Mouse (Mus musculus) v-Abl transformed pro-B cells (cell line): ENCODE measurements around the gene Gabpb2.

ENCODE experiments used
- in situ Hi-C, 2 experiments: fragments of 400-800 bp; cut with MboI; formaldehyde crosslinking; loops; one replicate each; pipeline ENCODE4 v1.15.1; 2025; ENCODE audit not compliant: unreplicated experiment in 2 of 2

Gene Gabpb2

DNA sequence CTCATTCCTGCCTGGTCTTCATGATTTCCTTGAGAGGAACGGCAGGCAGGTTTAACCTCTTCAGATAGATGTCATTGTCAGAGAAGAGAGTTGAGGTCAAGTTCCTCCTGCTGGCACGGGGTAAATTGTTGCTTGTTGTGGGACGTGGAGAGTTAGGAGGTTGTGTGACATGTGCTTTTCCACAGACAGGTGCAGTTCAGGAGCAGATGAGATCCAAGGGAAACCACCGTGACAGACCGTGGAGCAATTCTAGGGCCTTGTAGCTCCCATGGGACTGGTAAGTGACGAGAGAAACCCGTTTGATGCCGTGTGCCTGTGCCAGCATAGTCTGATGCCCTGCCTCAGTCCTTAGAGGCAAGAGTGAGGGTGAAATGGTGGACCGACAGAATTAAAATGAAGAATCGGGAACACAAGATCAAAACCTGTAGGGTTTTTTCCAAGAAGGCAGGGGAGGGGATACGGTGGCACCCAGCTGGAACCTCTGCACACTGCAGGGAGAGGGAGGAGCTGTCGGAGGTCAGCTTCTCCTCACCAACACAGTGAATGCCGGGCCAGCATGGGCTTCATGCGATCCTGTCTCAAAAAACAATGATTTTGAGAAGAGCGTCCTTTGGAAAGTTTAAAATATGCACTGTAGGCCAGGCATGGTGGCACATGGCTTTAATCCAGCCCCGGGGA lies 15.7 kb upstream of the Gabpb2 start:
- in situ Hi-C loops = no loop called here

DNA sequence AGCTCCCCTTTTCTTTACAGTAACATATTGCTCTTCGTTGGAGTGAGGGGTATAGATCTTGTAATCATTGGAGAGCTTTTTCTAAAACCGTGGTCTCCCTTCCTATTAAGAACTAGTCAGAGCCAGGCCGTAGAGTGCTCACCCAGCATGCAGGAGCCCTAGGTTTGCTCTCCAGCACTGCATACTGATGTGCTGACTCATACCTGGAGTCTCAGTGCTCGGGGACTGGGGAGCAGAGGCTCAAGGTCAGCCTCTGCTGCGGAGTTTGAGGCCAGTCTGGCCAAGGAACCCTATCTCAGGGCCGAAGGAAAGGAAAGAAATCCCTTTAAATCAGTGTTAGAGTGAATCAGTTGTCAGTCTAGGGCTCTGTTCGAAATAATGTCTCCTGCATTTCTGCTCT lies 15.1 kb upstream of the Gabpb2 start:
- in situ Hi-C loops = no loop called here

DNA sequence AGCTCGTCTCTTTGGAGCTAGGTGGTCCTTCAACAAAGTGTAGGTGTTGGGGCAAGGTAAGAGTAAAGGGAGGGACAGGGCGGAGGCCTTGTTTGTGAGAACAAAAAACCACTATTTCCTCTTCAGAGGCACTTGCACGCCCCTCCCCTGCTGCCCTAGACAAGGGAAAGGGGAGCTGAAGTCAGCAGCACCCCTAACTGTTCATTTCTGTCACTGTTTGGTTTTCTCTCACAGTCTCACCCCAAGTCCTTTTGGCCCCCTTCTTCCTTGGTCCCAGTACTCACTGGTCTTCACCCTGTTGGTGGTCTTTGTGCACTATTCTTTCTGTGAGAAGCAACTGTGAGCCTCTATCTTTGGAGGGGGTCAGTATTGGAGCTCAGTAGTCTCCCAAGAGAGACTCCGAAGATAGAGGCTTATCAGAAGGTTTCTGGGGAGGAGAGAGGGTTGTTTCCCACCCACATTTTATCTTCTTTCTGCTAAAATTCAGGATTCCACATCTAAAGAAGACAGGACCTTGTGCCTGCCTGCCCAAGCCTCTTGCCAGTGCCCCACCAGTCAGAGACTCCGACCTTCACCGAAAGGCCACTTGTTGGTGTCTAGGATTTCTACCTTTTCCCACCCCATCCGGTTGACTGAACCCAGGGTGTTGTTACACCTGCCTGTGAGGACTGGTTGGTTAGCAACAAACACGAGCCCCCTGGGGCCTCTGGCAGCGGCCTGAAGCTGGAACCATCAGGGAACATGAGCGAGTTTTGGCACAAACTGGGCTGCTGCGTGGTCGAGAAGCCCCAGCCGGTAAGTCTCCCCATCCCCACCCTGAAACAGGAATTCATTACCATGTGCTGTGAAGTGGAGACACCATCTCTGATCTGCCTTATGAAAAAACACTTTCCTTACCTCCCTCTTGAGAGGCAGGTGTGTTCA lies 13.8 kb upstream of the Gabpb2 start, which contains the start of gene Mllt11:
TSS of gene Mllt11 (minus strand) at position 874 of the 924 bp plus-strand sequence.
- in situ Hi-C loops = no loop called here

DNA sequence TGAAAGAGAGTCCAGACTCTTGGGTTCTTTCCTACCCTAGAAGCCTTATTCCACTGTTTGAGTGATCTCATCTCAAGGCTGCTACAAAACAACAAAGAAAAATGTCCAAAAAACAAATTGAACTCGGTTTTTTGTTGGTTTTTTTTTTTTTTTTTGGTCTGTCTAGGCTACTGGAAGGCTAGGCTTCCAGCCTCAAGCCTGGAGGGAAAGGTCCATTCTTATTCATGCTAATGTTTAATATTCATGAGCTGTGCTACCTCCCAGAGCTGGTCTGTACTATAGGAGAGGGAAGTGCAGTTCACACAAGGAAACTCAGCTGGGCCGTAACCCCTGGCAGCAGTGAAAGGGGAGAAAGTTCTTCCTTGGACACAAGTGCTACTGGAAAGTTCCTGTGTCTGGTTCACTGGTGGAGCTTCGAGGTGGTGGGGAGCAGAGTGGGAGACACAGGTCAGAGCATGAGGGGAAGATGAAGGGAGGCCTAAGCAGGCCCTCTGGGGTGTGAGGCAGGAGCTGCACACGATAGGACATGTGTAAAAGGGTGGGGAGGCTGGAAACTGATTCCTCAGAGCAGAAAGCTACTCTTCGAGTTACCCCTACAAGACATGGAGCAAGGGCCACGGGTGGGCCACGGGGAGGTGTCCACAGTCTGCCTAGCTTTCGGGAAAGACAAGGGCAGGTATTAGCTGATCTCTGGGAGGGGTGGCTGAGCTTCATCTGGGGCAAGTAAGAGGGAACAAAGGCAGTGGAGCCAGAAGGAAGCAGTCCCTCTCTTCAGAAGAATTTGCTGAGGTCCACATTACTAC lies 13.0 kb upstream of the Gabpb2 start:
- in situ Hi-C loops = no loop called here

DNA sequence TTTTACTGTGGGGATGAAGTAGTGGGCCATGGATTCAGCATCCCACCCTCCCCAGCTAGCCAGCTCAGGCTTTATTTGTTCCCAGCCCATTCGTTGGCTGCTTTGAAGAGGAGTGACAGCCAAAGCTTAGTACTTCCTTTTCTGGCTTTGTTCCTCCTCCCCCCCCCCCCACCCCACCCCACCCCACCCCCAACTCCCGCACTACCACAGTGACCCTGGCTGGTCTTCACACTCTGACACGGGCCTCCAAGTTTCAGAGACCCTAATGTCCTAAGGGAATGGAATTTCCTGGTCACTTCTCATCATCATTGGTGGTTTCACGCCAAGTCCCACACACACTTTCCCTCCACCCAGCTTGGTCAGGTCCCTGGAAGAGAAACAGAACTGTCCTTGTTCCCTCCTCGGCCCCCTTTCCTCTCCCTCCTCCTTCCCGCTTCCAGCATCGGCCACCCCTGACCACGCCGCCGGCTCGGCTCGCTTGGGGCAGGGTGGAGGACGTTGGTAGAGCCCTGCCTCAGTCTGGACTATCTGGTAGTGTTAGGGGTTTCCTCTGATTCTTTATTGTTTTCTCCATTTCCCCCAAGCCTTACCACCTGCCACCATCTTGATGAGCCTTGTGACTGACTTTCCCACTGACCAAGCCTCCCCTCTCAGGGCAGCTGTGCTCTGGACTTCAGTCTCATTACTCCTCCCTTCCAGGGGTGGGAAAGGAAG lies 12.2 kb upstream of the Gabpb2 start:
- in situ Hi-C loops = no loop called here

DNA sequence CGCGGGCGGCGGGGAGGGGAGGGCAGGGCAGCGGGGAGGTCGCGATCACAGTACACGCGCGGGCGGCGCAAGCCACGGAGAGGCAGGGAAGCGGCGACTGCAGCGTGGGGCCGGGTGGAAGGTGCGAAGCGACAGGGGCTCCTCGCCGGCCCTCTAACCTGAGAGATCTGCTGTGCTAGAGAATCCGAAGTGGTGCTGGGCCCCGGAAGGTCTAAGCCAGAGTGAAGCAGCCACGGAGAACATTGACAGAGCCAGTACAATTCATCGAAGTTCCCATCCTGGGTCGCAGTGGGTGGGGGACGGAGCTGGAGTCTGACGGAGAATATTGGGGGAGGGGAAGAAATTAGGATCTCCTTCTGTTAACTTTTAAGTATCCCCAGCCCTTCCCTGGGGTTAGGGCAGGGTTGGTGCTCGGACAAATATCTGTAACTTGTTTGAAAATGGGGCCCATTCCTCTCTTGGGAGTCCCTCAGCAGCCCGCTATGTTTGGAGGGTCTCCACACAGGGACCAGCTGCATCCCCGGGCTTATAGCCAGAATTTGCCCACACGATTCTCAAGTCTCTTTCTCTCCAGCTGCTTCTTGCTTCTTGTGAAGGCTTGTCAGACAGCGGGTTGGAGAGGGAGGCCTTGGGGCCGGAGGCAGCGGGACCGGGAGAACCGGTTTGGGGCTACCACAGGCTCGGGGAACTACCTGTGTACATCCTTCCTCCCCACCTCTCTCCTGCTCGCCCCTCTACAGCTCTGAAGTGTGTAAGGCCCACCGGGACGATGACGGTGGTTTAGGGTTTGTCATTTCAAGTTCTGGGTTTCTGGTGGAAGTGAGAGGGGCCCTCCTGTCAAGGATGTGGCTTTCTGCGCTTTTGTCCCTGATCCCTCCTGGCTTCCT lies 11.4 kb upstream of the Gabpb2 start:
- in situ Hi-C loops = no loop called here

DNA sequence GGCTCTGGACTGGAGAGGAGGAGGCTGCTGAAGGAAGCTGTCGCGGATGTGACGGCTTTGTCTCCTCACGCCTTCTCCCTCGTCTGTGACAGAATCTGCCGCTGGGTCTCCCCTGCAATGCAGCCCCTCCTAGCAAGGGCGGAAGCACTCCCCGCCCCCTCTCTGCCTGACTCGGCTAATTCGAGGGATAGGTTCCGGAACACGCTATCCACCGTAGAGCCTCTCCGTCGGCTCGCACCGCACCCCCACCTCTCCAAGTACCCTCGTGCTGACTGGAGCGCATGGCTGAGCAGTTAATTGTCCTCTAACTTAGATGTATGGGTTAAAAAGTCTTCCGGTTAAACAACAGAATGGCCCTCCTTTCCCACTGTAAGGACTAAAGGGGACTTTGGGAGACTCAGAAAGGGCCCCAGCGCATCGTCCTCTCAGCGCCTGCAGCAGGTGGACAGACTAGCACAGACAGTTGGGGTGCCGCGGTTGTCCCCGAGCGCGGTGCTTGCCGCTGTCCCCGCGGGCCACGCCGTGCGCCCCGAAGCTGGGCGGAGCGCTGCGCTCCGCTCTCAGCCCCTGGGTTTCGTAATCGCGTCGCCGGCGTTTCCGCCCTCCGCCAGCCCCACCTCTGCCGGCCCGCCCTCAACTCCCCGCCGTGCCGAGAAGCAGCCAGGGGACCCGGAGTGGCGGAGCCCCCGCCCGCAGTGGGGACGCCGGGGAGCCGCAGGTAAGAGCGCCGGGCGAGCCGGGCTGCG lies 10.6 kb upstream of the Gabpb2 start, which contains the start of gene Cdc42se1:
TSS of gene Cdc42se1 (plus strand) at position 585 of the 746 bp plus-strand sequence.
- in situ Hi-C loops = no loop called here

DNA sequence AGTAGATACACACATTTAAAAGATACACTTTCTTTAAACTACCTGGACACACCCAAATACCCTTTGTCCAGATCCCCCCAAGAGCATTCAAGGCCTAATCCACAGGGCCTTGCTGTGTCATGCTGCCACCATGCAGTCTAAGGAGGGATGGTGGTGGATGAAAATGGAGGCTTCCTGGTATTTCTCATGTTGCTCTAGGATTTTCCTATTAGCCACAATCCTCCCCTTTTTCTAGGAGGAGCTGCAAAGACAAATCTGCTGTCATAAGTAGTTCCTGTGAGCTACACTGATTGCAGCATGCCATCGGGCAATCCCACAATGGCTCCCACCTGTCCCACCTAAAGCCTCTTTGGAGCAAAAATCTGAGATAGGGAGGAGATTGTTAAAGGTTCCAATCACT lies 9.5 kb upstream of the Gabpb2 start:
- in situ Hi-C loops = no loop called here

DNA sequence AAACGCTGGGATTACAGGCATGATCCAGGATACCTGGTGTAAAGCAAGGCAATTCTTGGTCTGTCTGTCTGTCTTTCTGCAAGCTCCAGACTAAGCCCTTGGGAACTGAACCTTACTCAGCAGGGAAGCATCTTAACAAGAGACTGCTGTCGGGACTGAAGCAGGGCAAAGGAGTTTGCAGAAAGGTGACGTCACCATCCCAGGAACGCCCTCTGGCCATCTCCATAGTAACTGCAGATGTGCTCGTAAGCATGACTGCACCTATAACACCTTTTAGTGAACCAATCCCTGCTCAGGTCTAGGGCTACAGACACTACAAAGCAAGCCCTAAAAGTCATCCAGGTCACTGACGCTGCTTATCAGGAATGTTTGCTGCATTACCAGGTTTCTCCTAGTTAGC lies 6.6 kb upstream of the Gabpb2 start:
- in situ Hi-C loops = no loop called here

DNA sequence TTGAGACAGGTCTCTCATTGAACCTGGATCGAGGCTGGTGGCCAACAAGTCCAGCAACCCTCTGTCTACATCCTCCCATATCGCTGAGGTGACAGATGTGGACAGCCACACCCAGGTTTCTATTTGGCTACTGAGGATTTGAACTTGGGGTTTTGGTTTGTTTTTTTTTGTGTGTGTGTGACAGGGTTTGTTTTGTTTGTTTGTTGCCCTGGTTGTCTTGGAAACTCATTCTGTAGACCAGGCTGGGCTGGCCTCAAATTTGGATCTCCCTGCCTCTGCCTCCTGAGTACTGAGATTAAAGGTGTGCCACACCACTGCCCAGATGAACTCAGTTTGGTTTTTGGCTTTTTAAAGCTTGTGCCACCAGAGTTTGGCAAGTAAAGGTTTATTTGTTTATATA lies 5.3 kb upstream of the Gabpb2 start:
- in situ Hi-C loops = no loop called here

DNA sequence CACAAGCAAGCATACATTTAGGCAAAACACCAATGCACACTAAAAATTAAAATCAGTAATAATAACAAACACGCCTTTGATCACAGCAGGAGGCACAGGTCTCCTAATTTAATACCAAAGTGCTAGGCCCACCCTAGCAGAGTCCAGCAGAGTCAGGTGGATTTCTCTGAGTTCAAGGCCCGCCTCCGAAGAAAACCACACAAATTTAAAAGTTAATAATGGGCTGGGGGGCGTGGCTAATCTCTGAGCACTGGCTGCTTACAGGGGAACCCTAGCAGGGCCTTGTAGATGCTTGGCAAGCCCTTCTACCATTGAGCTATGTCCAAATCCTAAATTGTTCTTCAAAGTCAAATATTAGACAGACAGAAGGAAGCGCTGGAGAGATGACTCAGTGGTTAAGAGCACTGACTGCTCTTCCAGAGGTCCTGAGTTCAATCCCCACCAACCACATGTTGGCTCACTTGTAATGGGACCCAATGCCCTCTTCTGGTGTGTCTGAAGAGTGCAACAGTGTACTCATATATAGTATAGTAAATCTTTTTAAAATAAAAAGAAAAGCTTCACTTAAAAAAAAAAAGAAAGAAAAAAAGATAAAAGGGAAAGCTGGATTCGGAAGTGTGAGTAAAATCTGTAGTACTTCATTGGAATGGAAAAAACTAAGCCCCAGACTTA lies 886 bp upstream of the Gabpb2 start:
- in situ Hi-C loops = loop anchor here (5.0 kb wide), 2 partner anchors 76 to 604 kb away; partner anchors contain the start of gene Tnfaip8l2 (in 1 of the 2)

DNA sequence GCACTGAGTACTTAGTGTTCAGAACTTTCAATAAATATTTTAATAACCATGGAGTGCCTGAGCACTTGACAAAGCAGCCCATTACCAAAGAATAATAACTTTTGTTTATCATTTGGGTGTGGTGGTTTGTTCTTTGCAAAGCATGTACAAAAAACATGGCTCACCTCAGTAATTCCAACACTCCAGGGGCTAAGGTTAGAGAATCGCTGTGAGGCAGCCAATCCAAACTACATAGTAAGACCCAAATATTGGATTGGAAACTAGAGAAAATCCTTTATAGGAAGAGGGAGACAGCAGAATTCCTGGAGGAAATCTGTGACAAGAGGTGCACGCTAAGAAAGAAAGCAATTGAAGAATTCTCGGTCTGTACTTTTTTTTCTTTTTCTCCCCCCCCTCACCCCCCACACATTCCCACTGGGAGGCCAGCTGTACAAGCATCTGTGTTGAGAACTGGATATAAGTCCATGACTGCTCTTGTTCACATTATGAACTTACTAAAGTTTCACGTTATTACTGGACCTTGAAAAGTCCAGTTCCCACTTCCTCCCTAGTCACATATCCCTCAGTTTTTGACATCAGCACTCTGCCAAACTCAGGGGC lies 961 bp downstream of the Gabpb2 start:
- in situ Hi-C loops = loop anchor here (5.0 kb wide), 2 partner anchors 74 to 606 kb away; partner anchors contain the start of gene Tnfaip8l2 (in 1 of the 2)

DNA sequence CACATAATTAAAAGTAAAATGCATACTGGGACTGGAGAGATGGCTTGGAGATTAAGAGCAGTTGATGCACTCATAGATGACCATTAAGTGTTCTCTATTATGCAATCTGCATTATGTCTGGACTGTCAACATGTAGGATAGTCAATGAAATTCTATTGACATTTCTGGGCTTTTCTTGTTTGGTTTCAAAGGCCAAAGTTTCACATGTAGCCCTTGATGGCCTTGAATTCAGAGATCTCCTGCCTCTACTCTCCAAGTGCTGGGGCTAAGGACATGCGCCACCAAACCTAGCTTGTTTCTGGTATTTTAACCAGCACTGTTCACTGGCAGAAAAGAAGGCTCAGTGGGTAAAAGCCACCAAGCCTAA lies 4.1 kb downstream of the Gabpb2 start:
- in situ Hi-C loops = loop anchor here (5.0 kb wide), 1 partner anchor 54 kb away; no protein-coding TSS in a partner anchor

DNA sequence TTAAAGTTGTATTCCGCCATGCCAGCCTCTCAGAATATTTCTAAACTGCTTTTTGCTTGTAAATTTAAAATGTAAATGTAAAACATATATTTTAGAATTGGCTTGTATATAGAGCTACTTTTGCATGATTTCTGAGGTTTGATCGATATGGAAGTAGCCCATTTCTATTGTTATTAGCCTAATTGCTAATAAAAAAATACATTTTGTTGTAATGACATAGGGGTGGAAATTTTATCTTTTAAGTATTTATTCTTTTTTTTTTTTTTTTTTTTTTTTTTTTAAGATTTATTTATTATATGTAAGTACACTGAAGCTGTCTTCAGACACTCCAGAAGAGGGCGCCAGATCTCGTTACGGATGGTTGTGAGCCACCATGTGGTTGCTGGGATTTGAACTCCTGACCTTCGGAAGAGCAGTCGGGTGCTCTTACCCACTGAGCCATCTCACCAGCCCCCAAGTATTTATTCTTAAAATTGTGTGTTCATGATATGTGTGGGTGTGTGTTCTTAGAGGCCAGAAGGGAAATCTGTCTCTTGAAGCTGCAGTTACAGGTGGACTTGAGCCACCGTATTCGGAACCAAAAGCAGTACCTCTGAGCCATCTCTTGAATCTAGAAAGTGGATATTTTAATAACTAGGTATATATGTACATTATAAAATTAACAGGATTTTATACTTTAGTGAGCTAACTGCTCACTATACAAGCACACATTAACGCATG lies 4.7 kb downstream of the Gabpb2 start:
- in situ Hi-C loops = loop anchor here (5.0 kb wide), 1 partner anchor 54 kb away; no protein-coding TSS in a partner anchor

DNA sequence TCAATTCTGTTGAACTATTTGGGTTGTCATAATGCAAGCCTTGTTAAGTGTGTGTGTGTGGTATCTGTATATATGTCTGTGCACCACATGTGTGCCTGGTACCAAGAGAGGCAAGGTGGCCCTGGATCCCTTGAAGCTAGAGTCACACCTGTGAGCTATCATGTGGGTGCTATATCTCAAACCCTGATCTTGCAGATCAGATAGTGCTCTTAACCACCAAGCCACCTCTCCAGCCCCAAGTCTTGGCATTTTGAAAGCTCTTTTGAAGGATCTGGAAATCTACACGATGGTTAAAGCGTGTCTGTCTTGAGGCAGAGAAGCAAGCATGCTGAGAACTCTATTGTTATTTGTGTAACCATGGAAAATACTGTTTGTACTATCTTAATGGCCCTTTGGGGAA lies 7.1 kb downstream of the Gabpb2 start:
- in situ Hi-C loops = loop anchor here (5.0 kb wide), 1 partner anchor 57 kb away; no protein-coding TSS in a partner anchor

DNA sequence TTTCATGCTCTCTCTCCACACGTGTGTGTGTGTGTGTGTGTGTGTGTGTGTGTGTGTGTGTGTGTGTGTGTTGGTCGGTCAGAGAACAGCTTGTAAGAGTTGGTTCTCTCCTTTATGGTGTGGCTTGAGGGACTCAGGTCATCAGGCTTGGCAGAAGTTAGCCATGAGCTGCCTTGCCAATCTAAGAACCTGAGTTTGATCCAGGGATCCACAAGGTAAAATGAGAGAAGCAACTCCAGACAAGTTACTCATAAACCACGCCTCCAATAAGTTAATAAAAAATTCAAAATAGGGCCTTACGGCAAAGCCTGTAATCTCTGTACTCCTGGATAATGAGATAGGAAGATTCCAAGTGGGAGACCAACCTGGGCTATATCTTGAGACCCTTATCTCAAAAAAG lies 9.4 kb downstream of the Gabpb2 start:
- in situ Hi-C loops = no loop called here

DNA sequence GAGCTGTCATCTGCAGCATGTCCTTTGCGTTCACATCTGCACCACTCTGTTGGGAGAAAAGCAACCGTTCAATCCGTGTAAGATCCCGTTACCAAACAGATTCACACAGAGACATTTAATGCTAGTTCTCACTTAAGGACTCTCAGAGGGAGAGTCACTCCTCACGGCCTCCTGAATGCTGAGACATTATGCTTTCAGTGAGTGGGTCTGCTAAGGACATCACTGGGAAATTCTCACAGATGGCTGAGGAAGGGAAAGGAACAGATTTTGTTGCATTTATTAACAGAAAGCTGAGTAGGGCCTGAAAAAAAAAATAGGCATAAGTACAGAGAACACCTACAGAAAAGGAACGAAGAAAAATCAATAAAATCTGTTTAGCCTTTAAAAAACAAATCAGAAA lies 13.8 kb downstream of the Gabpb2 start:
- in situ Hi-C loops = no loop called here
